Mouse (Mus musculus) spleen, postnatal 10 days (tissue): ENCODE measurements at regions not wholly inside any gene's neighbourhood (a gene's known extent, or its start where the extent isn't known, plus 50 kb on each side); places are given as distances from the start of the nearest gene placed in this dataset.
A peak's percentile ranks its signal among the peaks of the same experiment; 100 is the strongest.
"Not testable (repeated sequence)": the region's sequence is repeated elsewhere in the genome, so short reads cannot be mapped to it uniquely, and the experiment has no call there.

Experiments
- DNase-seq, 2 experiments: peaks; one replicate each; pipeline ENCODE4 v3.0.0; 2021 to 2022; ENCODE audit warnings: low spot score in 2 of 2

DNA sequence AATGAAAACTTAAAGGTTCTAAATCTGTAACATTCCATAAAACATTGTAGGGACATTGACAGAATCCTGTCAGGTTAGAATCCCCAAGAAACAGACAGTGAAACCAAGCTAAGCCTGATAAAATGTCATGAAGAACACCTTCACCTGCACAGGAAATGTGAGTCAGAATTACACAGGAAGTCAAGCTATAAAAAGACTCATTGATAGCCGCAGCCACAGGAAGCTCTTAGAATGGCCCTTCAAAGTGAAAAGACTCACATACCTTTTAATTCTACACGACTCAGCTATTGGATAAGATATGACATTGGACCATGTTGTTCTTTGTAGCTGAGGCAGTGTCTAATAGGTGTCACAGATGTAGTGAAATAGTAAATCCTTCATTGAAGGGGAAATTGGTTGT lies 55.3 kb downstream of the Spin2c start:
- DNase-seq, result no peak

- no peak for DNase-seq
Observed at GRCm38 (mm10) chrX:153927996-153928395, 84.4 kb downstream of the Samt1 start.

GRCm38 (mm10) chrX:153932586-153932985 lies 79.9 kb downstream of the Samt1 start:
- DNase-seq, result peak; percentile 3 to 23

- no peak for DNase-seq
Observed at GRCm38 (mm10) chrX:153936111-153936510, 76.3 kb downstream of the Samt1 start.

DNA sequence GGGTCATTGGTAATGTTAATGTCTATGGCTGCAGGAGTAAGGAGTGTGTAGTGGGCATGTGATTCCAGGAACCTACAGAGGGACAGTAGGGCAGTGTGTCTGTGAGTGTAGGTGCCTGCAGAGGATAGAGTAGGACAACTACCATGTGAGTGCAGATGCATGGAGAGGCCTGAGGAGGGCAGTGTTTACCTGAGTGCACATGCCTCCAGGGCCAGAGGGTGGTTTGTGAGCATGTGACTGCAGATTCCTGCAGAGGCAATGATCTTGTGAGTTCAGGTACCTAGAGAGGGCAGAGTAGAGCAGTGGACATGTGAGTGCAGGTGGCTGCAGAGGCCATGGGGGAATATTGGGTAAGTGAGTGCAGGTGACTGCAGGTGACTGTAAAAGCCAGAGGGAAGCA lies 75.1 kb downstream of the Samt1 start:
- no peak for DNase-seq

DNA sequence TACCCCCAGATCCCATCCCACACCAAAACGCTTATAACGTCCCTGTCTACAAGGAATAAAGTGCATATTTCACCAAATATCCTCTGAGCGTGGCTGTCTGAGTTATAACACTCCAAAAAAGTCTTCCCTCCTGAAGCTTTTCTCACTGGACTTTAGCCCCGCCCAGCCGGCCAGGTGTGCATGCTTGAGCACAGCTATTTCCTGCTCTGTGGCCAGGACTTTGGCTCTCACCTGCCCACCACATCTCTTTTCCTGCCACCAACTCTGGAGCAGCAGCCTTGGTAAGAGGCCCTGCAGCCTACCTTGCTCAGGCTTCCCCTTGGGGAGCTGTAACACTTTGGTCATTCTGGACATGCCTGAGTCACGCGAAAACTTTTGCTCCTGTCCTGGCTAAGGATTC lies 72.4 kb downstream of the Samt1 start:
- no peak for DNase-seq

- DNase-seq, result not testable (repeated sequence)
Observed at GRCm38 (mm10) chrX:153941130-153941529, 71.3 kb downstream of the Samt1 start.
